Mouse (Mus musculus): Measurements from ENCODE around the gene Bpifa1. TPM values are rescaled to one million over a fixed set of nuclear protein-coding genes. Genes with fewer than 3 reads are reported as not detected.

Gene Bpifa1
- polyA plus RNA-seq, 1 experiment from 2014 or later: not detected

- H3K4me1 ChIP-seq (ENCODE audit: control insufficient read depth, insufficient read depth, low read length): no peaks in the 10 kb centered on the region
- no peak within 1 kb of the TSS for H3K9ac ChIP-seq (replicated peaks; ENCODE audit: low read length)
- no peak within 1 kb of the TSS for H3K4me2 ChIP-seq (ENCODE audit: low read length)
- H3K9me3 ChIP-seq (ENCODE audit: control insufficient read depth, low read length): no peaks in the 10 kb centered on the region
- ATAC-seq (ENCODE audit: low FRiP score, low TSS enrichment) (no peak), DNase-seq (no peak)
- no peak within 1 kb of the TSS for H3K4me3 ChIP-seq (replicated peaks; ENCODE audit: low read depth, low read length)
- no peak within 1 kb of the TSS for H3K27ac ChIP-seq (replicated peaks; ENCODE audit: low read depth, low read length)
- WGBS: 86% methylated on average over 11 of the region's 11 CpGs
- H3K27me3 ChIP-seq (ENCODE audit: control insufficient read depth, insufficient read depth, low read length): no peaks in the 10 kb centered on the region
- no peaks in the 10 kb centered on the region for H3K36me3 ChIP-seq (ENCODE audit: control insufficient read depth, insufficient read depth, low read length)
Observed at GRCm38 (mm10) chr2:154190546-154191258, 48.0 kb downstream of the Bpifa1 start, which contains the start of gene Bpifb1. Gene Bpifb1, plus strand, starts transcription at chr2:154190818.

- no peaks in the 10 kb centered on the region for H3K9me3 ChIP-seq (ENCODE audit: control insufficient read depth, low read length)
- H3K27ac ChIP-seq (replicated peaks; ENCODE audit: low read depth, low read length): no peak overlapping the region
- WGBS: 83% methylated on average over 2 of the region's 2 CpGs
- no peak overlapping the region for H3K9ac ChIP-seq (replicated peaks; ENCODE audit: low read length)
- no peaks in the 10 kb centered on the region for H3K4me1 ChIP-seq (ENCODE audit: control insufficient read depth, insufficient read depth, low read length)
- DNase-seq (no peak), ATAC-seq (ENCODE audit: low FRiP score, low TSS enrichment) (no peak)
- H3K27me3 ChIP-seq (ENCODE audit: control insufficient read depth, insufficient read depth, low read length): no peaks in the 10 kb centered on the region
- H3K36me3 ChIP-seq (ENCODE audit: control insufficient read depth, insufficient read depth, low read length): no peaks in the 10 kb centered on the region
- H3K4me3 ChIP-seq (replicated peaks; ENCODE audit: low read depth, low read length): no peak overlapping the region
- no peak overlapping the region for H3K4me2 ChIP-seq (ENCODE audit: low read length)
Observed at GRCm38 (mm10) chr2:154192141-154192540, 49.5 kb downstream of the Bpifa1 start.

GRCm38 (mm10) chr2:154193071-154193470, 50.4 kb downstream of the Bpifa1 start:
- Histone ChIP-seq H3K27ac (replicated peaks; ENCODE audit: low read depth, low read length) (no peak overlapping the region), H3K4me3 (replicated peaks; ENCODE audit: low read depth, low read length) (no peak overlapping the region), H3K27me3 (ENCODE audit: control insufficient read depth, insufficient read depth, low read length) (no peaks in the 10 kb centered on the region), H3K9me3 (ENCODE audit: control insufficient read depth, low read length) (no peaks in the 10 kb centered on the region), H3K9ac (replicated peaks; ENCODE audit: low read length) (no peak overlapping the region), H3K4me2 (ENCODE audit: low read length) (no peak overlapping the region), H3K36me3 (ENCODE audit: control insufficient read depth, insufficient read depth, low read length) (no peaks in the 10 kb centered on the region), H3K4me1 (ENCODE audit: control insufficient read depth, insufficient read depth, low read length) (no peaks in the 10 kb centered on the region)
- 83% methylated on average over 4 of the region's 4 CpGs for WGBS
- no peak for DNase-seq
- no peak for ATAC-seq (ENCODE audit: low FRiP score, low TSS enrichment)

- DNase-seq (no peak), ATAC-seq (ENCODE audit: low FRiP score, low TSS enrichment) (no peak)
- no peaks in the 10 kb centered on the region for H3K9me3 ChIP-seq (ENCODE audit: control insufficient read depth, low read length)
- no peak overlapping the region for H3K27ac ChIP-seq (replicated peaks; ENCODE audit: low read depth, low read length)
- H3K4me1 ChIP-seq (ENCODE audit: control insufficient read depth, insufficient read depth, low read length): no peaks in the 10 kb centered on the region
- H3K27me3 ChIP-seq (ENCODE audit: control insufficient read depth, insufficient read depth, low read length): no peaks in the 10 kb centered on the region
- no peak overlapping the region for H3K4me3 ChIP-seq (replicated peaks; ENCODE audit: low read depth, low read length)
- no peak overlapping the region for H3K4me2 ChIP-seq (ENCODE audit: low read length)
- H3K9ac ChIP-seq (replicated peaks; ENCODE audit: low read length): no peak overlapping the region
- H3K36me3 ChIP-seq (ENCODE audit: control insufficient read depth, insufficient read depth, low read length): no peaks in the 10 kb centered on the region
- 62% methylated on average over 5 of the region's 5 CpGs for WGBS
Observed at GRCm38 (mm10) chr2:154193994-154194504, 51.4 kb downstream of the Bpifa1 start.

GRCm38 (mm10) chr2:154197036-154197435, 54.4 kb downstream of the Bpifa1 start:
- Histone ChIP-seq H3K27me3 (ENCODE audit: control insufficient read depth, insufficient read depth, low read length) (no peaks in the 10 kb centered on the region), H3K27ac (replicated peaks; ENCODE audit: low read depth, low read length) (no peak overlapping the region)
- 92% methylated on average over 9 of the region's 9 CpGs for WGBS

More at GRCm38 (mm10) chr2:154197036-154197435, 54.4 kb downstream of the Bpifa1 start:
- DNase-seq: no peak
- H3K4me2 ChIP-seq (ENCODE audit: low read length): no peak overlapping the region
- ATAC-seq (ENCODE audit: low FRiP score, low TSS enrichment): no peak
- no peaks in the 10 kb centered on the region for H3K4me1 ChIP-seq (ENCODE audit: control insufficient read depth, insufficient read depth, low read length)
- no peaks in the 10 kb centered on the region for H3K36me3 ChIP-seq (ENCODE audit: control insufficient read depth, insufficient read depth, low read length)
- H3K4me3 ChIP-seq (replicated peaks; ENCODE audit: low read depth, low read length): no peak overlapping the region
- H3K9ac ChIP-seq (replicated peaks; ENCODE audit: low read length): no peak overlapping the region
- no peaks in the 10 kb centered on the region for H3K9me3 ChIP-seq (ENCODE audit: control insufficient read depth, low read length)

Other genes with a start within 250 kb of the Bpifa1 start
- 0.12 TPM in 1 of 2 replicates, not detected in the other for gene Bpifb6, start 242.5 kb upstream of the Bpifa1 start, polyA plus RNA-seq (2014; fragmentation: Nextera tagmentation; extraction: Ambion mirVana)
- not detected in 2 replicates for gene Bpifb3, start 224.7 kb upstream of the Bpifa1 start, polyA plus RNA-seq (2014; fragmentation: Nextera tagmentation; extraction: Ambion mirVana)
- gene Bpifb4, start 204.7 kb upstream of the Bpifa1 start, polyA plus RNA-seq (2014; fragmentation: Nextera tagmentation; extraction: Ambion mirVana): not detected in 2 replicates
- gene Bpifa6, start 167.9 kb upstream of the Bpifa1 start, polyA plus RNA-seq (2014; fragmentation: Nextera tagmentation; extraction: Ambion mirVana): not detected in 2 replicates
- gene Bpifa2, start 134.6 kb upstream of the Bpifa1 start, polyA plus RNA-seq (2014; fragmentation: Nextera tagmentation; extraction: Ambion mirVana): not detected in 2 replicates
- gene Bpifa3, start 12.5 kb upstream of the Bpifa1 start, polyA plus RNA-seq (2014; fragmentation: Nextera tagmentation; extraction: Ambion mirVana): not detected in 2 replicates
- gene Bpifa5, start 19.7 kb downstream of the Bpifa1 start, polyA plus RNA-seq (2014; fragmentation: Nextera tagmentation; extraction: Ambion mirVana): not detected in 2 replicates
- 0.13 and 0.17 TPM in 2 replicates for gene Bpifb1, start 47.9 kb downstream of the Bpifa1 start, polyA plus RNA-seq (2014; fragmentation: Nextera tagmentation; extraction: Ambion mirVana)
- not detected in 2 replicates for gene Bpifb5, start 80.9 kb downstream of the Bpifa1 start, polyA plus RNA-seq (2014; fragmentation: Nextera tagmentation; extraction: Ambion mirVana)
- gene Bpifb9a, start 115.0 kb downstream of the Bpifa1 start, polyA plus RNA-seq (2014; fragmentation: Nextera tagmentation; extraction: Ambion mirVana): not detected in 2 replicates
- not detected in 2 replicates for gene Bpifb9b, start 164.3 kb downstream of the Bpifa1 start, polyA plus RNA-seq (2014; fragmentation: Nextera tagmentation; extraction: Ambion mirVana)
- gene Cdk5rap1, start 230.1 kb downstream of the Bpifa1 start, polyA plus RNA-seq (2014; fragmentation: Nextera tagmentation; extraction: Ambion mirVana): 11.0 and 22.9 TPM in 2 replicates

All from midbrain, embryonic 14.5 days (tissue).